8 mouse cellular contexts compared by ENCODE assay signal in the genomic region with DNA sequence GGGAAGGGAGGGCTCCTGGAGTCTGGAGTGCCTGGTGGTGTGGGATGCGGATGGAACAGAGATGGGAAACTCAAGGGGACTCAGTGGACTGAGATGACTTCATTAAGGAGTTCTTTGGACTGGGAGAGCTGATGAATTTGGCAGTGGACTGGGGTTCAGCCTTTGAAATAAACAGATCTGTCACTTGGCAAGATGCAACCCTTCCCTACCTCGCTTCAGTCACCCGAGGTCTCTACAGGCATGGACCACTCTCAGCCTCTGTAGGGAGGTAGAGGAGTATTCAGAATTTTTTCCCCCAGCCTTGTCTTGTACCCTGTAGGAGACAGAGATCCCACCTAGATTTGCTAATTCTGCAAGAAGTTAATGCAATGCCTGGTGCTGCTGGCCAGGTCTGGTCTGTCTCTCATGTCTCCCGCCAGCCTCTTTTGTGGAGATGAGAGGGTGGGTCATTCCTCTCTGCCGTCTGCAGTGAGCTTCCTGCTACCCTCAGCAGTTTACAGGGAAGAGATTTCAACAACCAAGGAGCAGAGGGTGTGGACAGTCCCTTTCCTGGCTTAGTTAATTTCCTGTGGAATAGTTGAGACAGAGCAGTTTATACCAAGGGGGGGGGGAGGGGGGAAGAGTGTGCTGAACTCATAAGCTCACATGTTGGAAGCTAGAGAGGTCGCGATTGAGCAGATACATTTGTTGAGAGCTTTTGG.
DNase-seq lines count a peak whose midpoint lies in the region; ATAC-seq lines count a peak whose summit lies in the region.

No protein-coding gene starts in this region.

- no peaks in the 10 kb centered on the region for H3K36me3 ChIP-seq in hindbrain, embryonic 16.5 days (ENCODE audit: control insufficient read depth, insufficient read depth, low read length)
- H3K36me3 ChIP-seq in liver, embryonic 11.5 days (ENCODE audit: control insufficient read depth, insufficient read depth, low read length), result no peaks in the 10 kb centered on the region

- peak; percentile 43; the same call in 1 of the 2 replicates for ATAC-seq in hindbrain, embryonic 16.5 days
- ATAC-seq in liver, embryonic 11.5 days (replicated peaks; ENCODE audit: low FRiP score), result no peak; the same call in 1 of the 2 replicates
- ATAC-seq in cerebellum, adult (ENCODE audit: insufficient number of reproducible peaks, low FRiP score, low TSS enrichment), result no peak

- no peak overlapping the region for H3K4me2 ChIP-seq in hindbrain, embryonic 16.5 days (ENCODE audit: low read length)
- no peak overlapping the region for H3K4me2 ChIP-seq in liver, embryonic 11.5 days

- H3K27me3 ChIP-seq in hindbrain, embryonic 16.5 days (replicated peaks; ENCODE audit: control insufficient read depth, insufficient read depth, low read length), result no peaks in the 10 kb centered on the region
- no peaks in the 10 kb centered on the region for H3K27me3 ChIP-seq in liver, embryonic 11.5 days (replicated peaks; ENCODE audit: control insufficient read depth, insufficient read depth, low read length)

- 59% methylated on average over 7 of the region's 7 CpGs for WGBS in hindbrain, embryonic 16.5 days
- 40% methylated on average over 7 of the region's 7 CpGs for WGBS in liver, embryonic 11.5 days

- H3K9ac ChIP-seq in hindbrain, embryonic 16.5 days (ENCODE audit: low read depth, low read length), result no peak overlapping the region
- no peak overlapping the region for H3K9ac ChIP-seq in liver, embryonic 11.5 days (ENCODE audit: low read depth, low read length)

- H3K27ac ChIP-seq in hindbrain, embryonic 16.5 days (ENCODE audit: low read depth, low read length), result no peak overlapping the region
- H3K27ac ChIP-seq in liver, embryonic 11.5 days (ENCODE audit: low read depth, low read length), result peak overlapping the region; percentile 29; the same call in 1 of the 2 replicates

- no peak overlapping the region for H3K4me3 ChIP-seq in hindbrain, embryonic 16.5 days (ENCODE audit: low read length)
- H3K4me3 ChIP-seq in liver, embryonic 11.5 days (ENCODE audit: low read depth, low read length), result no peak overlapping the region

- DNase-seq in urinary bladder, postnatal 14 days (ENCODE audit: low spot score), result peak; percentile 39
- DNase-seq in urinary bladder, postnatal 10 days (ENCODE audit: low spot score), result no peak
- DNase-seq in liver, embryonic 11.5 days (ENCODE audit: low spot score), result no peak
- peak; percentile 36 for DNase-seq in yolk sac, embryonic 10.5 days (ENCODE audit: low spot score)
- DNase-seq in right cerebral cortex, adult 2 months (ENCODE audit: low spot score in 2 of 2), result no peak
- no peak for DNase-seq in thymus, postnatal 10 days (ENCODE audit: low spot score in 2 of 2)

- peaks cover 6% of the 10 kb centered on the region; the same call in 1 of the 2 replicates for H3K4me1 ChIP-seq in hindbrain, embryonic 16.5 days (ENCODE audit: control insufficient read depth, insufficient read depth, low read depth, low read length)
- H3K4me1 ChIP-seq in liver, embryonic 11.5 days (replicated peaks; ENCODE audit: control insufficient read depth, insufficient read depth, low read length), result no peaks in the 10 kb centered on the region

- H3K9me3 ChIP-seq in hindbrain, embryonic 16.5 days (ENCODE audit: control insufficient read depth, low read length), result no peaks in the 10 kb centered on the region
- H3K9me3 ChIP-seq in liver, embryonic 11.5 days (ENCODE audit: control insufficient read depth, low read length), result no peaks in the 10 kb centered on the region

Comparison
In these comparisons a context has a peak if more than half of its experiments do, and no peak if none do; other contexts are left out.
1. DNase-seq: peak in urinary bladder, postnatal 14 days (single experiment) and yolk sac, embryonic 10.5 days (single experiment); none in urinary bladder, postnatal 10 days (single experiment), liver, embryonic 11.5 days (single experiment), right cerebral cortex, adult 2 months (0 of 2) and thymus, postnatal 10 days (0 of 2).